Mouse (Mus musculus) neural tube, embryonic 12.5 days (tissue): Measurements from ENCODE around the gene Art4. TPM values are rescaled to one million over a fixed set of nuclear protein-coding genes. Genes with fewer than 3 reads are reported as not detected.

ENCODE experiments used
- ATAC-seq: fragments of 200-750 bp; cut with Nextera tagmentation; 2 replicates; pipeline ENCODE4 v1.8.0; 2017; ENCODE audit warnings: low read depth, mild to moderate bottlenecking, moderate TSS enrichment, moderate library complexity; ENCODE audit not compliant: low FRiP score
- H3K27ac ChIP-seq: fragments of 300-500 bp; sonication (generic); 2 replicates; pipeline ENCODE4 v1.5.1; 2016
- H3K27me3 ChIP-seq: fragments of 300-500 bp; sonication (generic); replicated peaks from 2 replicates; pipeline ENCODE4 v1.6.1; 2016; ENCODE audit warnings: mild to moderate bottlenecking
- H3K36me3 ChIP-seq: fragments of 300-500 bp; sonication (generic); 2 replicates; pipeline ENCODE4 v1.6.1; 2016; ENCODE audit warnings: mild to moderate bottlenecking
- H3K4me1 ChIP-seq: fragments of 300-500 bp; sonication (generic); 2 replicates; pipeline ENCODE4 v1.6.1; 2016
- H3K4me2 ChIP-seq: fragments of 300-500 bp; sonication (generic); replicated peaks from 2 replicates; pipeline ENCODE4 v1.6.1; 2016; ENCODE audit warnings: mild to moderate bottlenecking
- H3K4me3 ChIP-seq: fragments of 300-500 bp; sonication (generic); 2 replicates; pipeline ENCODE4 v1.5.1; 2016
- H3K9ac ChIP-seq: fragments of 300-500 bp; sonication (generic); 2 replicates; pipeline ENCODE4 v1.6.1; 2016; ENCODE audit warnings: mild to moderate bottlenecking
- H3K9me3 ChIP-seq: fragments of 300-500 bp; sonication (generic); 2 replicates; pipeline ENCODE4 v1.6.1; 2016; ENCODE audit warnings: mild to moderate bottlenecking
- WGBS: fragments of 180-500 bp; shearing (Covaris S2); methylation state at CpG from one replicate; pipeline ENCODE4 v1.1.7; 2016; 5-methylcytosine and 5-hydroxymethylcytosine counted together
- polyA plus RNA-seq: library from polyadenylated mRNA; unstranded; fragments of >200 nt; fragmentation: Nextera tagmentation; extraction: Ambion mirVana; gene quantifications from 2 replicates; pipeline ENCODE4 v1.2.1, GENCODE M21; 2016

Gene Art4
- polyA plus RNA-seq, 1 experiment from 2014 or later, result 0.51 TPM

DNA sequence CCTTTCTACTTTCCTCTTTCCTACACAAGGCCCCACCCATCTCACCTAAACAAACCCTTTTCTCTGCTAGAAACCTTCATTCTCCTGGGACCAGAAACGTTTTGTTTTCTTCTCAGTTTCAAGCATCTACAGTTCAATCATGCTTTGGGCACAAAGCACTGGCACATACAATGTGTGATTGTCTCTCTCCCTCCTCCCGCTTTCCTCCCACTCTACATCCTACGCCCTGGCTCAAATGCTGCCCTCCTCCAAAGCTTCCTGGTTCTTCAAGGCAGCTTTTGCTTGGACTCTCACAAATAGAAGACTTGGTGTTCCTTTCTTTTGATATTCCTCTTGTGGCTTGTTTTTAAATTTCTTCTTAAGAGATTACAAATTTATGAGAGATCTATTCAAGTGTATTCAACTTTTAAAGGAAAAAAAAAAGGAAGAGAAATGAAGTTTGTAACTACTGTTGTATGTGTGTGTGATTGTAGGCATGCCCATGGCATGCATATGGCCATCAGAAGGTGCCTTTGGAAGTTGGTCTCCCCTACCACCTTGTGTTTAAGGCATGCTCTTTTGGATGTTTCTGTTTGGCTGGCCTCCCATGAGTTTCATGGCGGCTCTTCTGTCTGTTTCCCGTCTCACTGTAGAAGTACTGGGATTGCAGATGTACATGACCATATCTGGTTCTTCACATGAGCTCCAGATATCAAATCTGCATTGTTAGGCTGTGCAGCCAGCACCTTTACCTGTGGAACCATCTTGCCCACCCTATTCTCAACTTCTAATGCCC is 11.6 kb downstream of the Art4 start:
- Histone ChIP-seq H3K27ac (no peak overlapping the region), H3K4me2 (no peak overlapping the region), H3K36me3 (no peaks in the 10 kb centered on the region), H3K4me1 (no peaks in the 10 kb centered on the region), H3K4me3 (no peak overlapping the region), H3K9ac (no peak overlapping the region), H3K27me3 (no peaks in the 10 kb centered on the region), H3K9me3 (no peaks in the 10 kb centered on the region)
- ATAC-seq, result no peak
- 75% methylated on average over 5 of the region's 5 CpGs for WGBS

DNA sequence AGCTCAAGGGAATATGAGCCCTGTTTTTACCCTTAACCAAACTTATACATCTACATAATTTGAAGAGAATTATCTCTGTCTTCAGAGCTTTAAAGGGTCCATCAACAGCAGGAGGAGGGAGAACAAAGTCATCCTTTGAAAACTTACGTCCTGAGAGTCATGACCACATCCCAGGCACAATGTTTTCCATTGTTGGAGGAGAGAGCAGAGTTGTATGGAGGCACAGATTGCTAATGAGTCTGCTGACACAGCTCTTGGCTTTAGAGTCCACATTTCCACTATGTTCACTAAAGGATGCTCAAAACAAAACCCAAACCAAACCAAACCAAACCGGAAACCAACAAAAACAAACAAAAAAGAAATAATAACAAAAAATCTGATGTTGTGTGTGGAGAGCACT is 12.6 kb downstream of the Art4 start:
- no peak for ATAC-seq
- Histone ChIP-seq H3K9me3 (no peaks in the 10 kb centered on the region), H3K36me3 (no peaks in the 10 kb centered on the region), H3K9ac (no peak overlapping the region), H3K4me2 (no peak overlapping the region), H3K4me3 (no peak overlapping the region), H3K4me1 (no peaks in the 10 kb centered on the region), H3K27ac (no peak overlapping the region), H3K27me3 (no peaks in the 10 kb centered on the region)
- WGBS, result 50% methylated on average over 2 of the region's 2 CpGs

DNA sequence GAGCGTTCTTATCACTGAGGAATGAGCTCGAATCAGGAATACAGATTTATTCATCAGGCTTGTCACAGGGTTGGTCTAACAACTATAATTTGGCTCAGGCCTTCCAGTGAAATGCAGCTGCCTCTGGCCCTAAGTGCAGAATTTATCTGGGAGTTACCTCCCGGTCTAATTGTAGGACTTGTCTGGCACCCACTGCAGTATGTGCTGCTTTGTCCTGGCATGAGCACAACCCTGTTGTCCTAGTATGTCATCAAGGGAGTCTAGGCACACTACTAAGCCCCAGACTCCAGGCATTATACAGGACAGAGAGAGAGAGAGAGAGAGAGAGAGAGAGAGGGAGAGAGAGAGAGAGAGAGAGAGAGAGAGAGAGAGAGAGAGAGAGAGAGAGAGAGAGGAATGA is 20.2 kb downstream of the Art4 start:
- Histone ChIP-seq H3K4me3 (no peak overlapping the region), H3K9me3 (no peaks in the 10 kb centered on the region), H3K9ac (no peak overlapping the region), H3K27ac (no peak overlapping the region), H3K36me3 (no peaks in the 10 kb centered on the region), H3K4me1 (no peaks in the 10 kb centered on the region), H3K27me3 (no peaks in the 10 kb centered on the region), H3K4me2 (no peak overlapping the region)
- 84% methylated on average over 3 of the region's 3 CpGs for WGBS
- ATAC-seq, result no peak

DNA sequence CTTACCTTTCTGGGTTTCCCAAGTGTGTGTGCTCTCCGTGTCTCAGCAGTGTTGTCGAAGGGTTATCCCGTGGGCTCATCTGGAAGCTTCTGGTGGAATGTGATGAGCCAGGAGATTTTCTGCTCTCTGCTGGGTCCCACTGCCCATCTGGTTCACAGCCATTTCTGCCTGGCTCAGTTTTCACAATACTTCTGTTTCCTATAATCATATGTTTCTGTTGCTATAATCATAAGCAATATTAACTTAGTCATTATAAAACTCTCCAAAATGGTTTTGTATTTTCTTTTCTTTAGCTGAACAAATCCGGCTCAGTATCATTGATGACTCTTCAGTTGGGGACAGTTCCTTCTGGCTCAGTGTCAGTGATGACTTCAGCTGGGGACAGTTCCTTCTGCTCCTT is 22.2 kb downstream of the Art4 start, which contains the start of gene Smco3:
Smco3 (minus strand) TSS at position 101 of the 400 bp plus-strand sequence.
- no peak within 1 kb of the TSS for H3K4me2 ChIP-seq
- H3K4me3 ChIP-seq, result no peak within 1 kb of the TSS

DNA sequence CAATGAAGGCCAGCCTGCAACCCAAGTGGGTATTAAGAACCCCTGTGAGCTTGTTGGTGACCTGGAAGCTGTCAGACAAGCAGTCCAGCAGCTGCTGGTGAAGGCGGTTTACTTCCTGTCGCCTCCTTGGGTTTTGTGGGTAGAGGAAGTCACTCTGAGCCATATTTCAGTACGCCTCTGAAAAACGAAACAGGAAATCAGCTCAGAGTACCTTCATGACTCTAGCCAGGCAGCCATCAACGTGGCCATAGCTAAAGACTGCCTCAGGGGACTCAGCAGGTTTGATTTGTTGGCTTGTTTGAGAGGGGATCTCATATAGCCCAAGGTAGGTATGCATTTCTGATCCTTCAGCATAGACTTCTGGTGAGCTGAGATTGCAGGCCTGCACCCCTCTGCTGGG is 25.8 kb downstream of the Art4 start:
- Histone ChIP-seq H3K4me2 (no peak overlapping the region), H3K9ac (no peak overlapping the region), H3K27me3 (no peaks in the 10 kb centered on the region), H3K36me3 (no peaks in the 10 kb centered on the region), H3K27ac (no peak overlapping the region), H3K4me1 (peaks cover 5% of the 10 kb centered on the region; the same call in 1 of the 2 replicates), H3K4me3 (no peak overlapping the region), H3K9me3 (no peaks in the 10 kb centered on the region)
- no peak for ATAC-seq
- WGBS, result 81% methylated on average over 5 of the region's 5 CpGs

More for the DNA sequence above, 22.2 kb downstream of the Art4 start, which contains the start of gene Smco3:
- ATAC-seq, result no peak
- Histone ChIP-seq H3K9me3 (no peaks in the 10 kb centered on the region), H3K36me3 (no peaks in the 10 kb centered on the region), H3K27me3 (no peaks in the 10 kb centered on the region), H3K9ac (no peak within 1 kb of the TSS), H3K27ac (no peak within 1 kb of the TSS), H3K4me1 (no peaks in the 10 kb centered on the region)
- 60% methylated on average over 4 of the region's 4 CpGs for WGBS

DNA sequence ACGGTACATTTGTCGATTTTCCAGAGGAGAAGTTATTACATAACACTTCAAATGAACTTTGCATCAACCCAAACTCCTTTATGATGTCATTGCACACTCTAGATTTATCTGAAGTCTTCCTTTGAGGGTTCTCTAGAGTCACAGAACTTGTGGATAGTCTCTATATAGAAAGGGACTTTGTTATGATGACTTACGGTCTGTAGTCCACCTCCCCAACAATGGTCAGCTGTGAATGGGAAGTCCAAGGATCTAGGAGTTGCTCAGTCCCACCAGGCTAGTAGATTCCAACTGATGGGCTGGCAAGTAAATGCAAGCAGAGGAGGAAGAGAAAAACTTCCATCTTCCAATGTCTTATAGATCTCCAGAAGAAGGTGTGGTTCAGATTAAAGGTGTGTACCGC is 28.9 kb downstream of the Art4 start:
- no peak; the same call in 1 of the 2 replicates for ATAC-seq
- peak overlapping the region; percentile 44 for H3K4me3 ChIP-seq
- peak overlapping the region; percentile 60 for H3K4me2 ChIP-seq
- H3K4me1 ChIP-seq, result peaks cover 5% of the 10 kb centered on the region; the same call in 1 of the 2 replicates
- H3K9ac ChIP-seq, result peak overlapping the region; percentile 60
- 35% methylated on average over 4 of the region's 4 CpGs for WGBS
- peaks cover 18% of the 10 kb centered on the region for H3K36me3 ChIP-seq
- no peak overlapping the region for H3K27ac ChIP-seq
- no peaks in the 10 kb centered on the region for H3K9me3 ChIP-seq
- H3K27me3 ChIP-seq, result no peaks in the 10 kb centered on the region

DNA sequence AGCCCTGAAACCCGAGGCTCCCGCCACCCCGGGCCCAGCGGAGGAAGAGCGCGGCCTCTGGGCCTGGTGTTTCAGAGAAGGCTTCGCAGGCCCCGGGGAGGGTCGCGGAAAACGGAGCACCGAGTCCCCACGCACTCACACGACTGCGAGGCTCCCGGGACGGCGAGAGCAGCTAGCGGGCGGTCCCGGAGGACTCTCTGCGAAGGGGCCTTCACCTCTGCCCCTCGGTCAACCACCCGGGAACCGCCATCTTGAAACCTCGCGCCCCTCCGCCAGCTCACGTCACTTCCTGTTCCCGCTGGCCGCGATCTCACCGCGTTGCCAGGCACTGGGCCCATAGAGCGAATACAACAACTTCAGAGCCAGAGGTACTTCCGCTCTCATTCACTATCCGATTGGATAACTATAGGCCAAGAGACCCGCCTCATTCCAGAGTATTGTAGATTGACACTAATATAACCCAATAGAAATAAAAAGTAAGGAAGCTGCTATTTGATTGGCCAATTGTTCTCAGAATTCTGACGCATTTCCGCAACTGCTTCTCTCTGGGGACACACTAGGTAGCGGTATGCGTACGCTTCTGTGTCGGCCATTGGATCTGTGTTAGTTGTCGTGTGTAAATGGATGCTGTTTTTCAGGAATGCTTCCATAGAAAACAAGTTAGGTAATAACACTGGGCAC is 29.5 kb downstream of the Art4 start, which contains the start of gene Wbp11:
Wbp11 (minus strand) TSS at position 353 of the 681 bp plus-strand sequence.
- H3K27me3 ChIP-seq, result no peaks in the 10 kb centered on the region
- H3K36me3 ChIP-seq, result peaks cover 20% of the 10 kb centered on the region
- H3K4me2 ChIP-seq, result peak within 1 kb of the TSS; percentile 75
- H3K9ac ChIP-seq, result peak within 1 kb of the TSS; percentile 97
- H3K27ac ChIP-seq, result 0 out of 2 replicates have a peak within 1 kb of the TSS, but pooled peaks have one; percentile 42
- no peaks in the 10 kb centered on the region for H3K9me3 ChIP-seq
- WGBS, result under 1% methylated on average over 45 of the region's 45 CpGs
- peak within 1 kb of the TSS; percentile 99 for H3K4me3 ChIP-seq
- H3K4me1 ChIP-seq, result peaks cover 5% of the 10 kb centered on the region; the same call in 1 of the 2 replicates
- ATAC-seq, result peak; percentile 100

DNA sequence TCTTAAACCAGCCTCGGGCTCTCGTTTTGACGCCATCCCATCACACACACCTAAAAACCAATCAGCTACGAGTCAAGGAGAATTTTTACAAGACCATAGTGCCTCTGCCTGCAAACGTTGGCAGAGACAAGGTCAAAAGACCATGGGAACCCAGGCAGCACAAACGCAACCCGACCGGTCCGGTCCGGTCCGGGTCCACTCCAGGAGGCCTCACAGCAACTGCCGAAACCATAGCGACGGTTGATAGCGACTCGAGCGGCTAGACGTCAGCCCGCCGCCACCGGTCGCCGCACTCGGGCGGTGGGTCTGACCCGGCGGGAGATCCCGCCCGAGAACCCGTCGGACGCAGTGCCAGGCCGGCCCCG is 30.0 kb downstream of the Art4 start, which contains the start of gene BC049715:
BC049715 (plus strand) TSS at position 111 of the 365 bp plus-strand sequence.
- Histone ChIP-seq H3K9ac (peak within 1 kb of the TSS; percentile 97), H3K9me3 (no peaks in the 10 kb centered on the region), H3K27me3 (no peaks in the 10 kb centered on the region), H3K4me1 (peaks cover 5% of the 10 kb centered on the region; the same call in 1 of the 2 replicates), H3K4me2 (peak within 1 kb of the TSS; percentile 75), H3K36me3 (peaks cover 25% of the 10 kb centered on the region), H3K27ac (0 out of 2 replicates have a peak within 1 kb of the TSS, but pooled peaks have one; percentile 42), H3K4me3 (peak within 1 kb of the TSS; percentile 99)
- no peak for ATAC-seq
- under 1% methylated on average over 34 of the region's 34 CpGs for WGBS

DNA sequence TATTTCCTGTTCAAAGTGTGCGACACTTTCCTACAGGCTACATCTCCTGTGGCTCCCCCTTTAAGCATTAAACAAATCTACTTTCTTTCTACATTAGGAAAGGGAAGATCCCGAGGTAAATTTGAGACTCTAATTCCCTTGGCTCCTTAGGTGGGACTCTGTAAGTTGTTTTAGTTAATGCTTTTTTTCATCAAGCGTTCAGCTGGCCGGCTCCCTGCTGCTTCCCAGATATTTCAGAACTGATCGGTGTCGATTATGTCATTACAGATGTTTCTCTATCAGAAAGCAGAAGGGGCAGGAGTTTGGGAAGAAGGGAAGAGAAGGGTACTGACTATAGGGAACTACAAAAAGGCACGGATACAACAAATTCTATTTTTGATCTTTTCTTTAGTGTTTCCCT is 30.4 kb downstream of the Art4 start:
- no peaks in the 10 kb centered on the region for H3K9me3 ChIP-seq
- peak overlapping the region; percentile 99 for H3K4me3 ChIP-seq
- 26% methylated on average over 7 of the region's 7 CpGs for WGBS
- peak overlapping the region; percentile 75 for H3K4me2 ChIP-seq
- peak overlapping the region; percentile 97 for H3K9ac ChIP-seq
- no peak for ATAC-seq
- H3K4me1 ChIP-seq, result peaks cover 5% of the 10 kb centered on the region; the same call in 1 of the 2 replicates
- H3K27me3 ChIP-seq, result no peaks in the 10 kb centered on the region
- peaks cover 29% of the 10 kb centered on the region for H3K36me3 ChIP-seq
- no peak overlapping the region for H3K27ac ChIP-seq

DNA sequence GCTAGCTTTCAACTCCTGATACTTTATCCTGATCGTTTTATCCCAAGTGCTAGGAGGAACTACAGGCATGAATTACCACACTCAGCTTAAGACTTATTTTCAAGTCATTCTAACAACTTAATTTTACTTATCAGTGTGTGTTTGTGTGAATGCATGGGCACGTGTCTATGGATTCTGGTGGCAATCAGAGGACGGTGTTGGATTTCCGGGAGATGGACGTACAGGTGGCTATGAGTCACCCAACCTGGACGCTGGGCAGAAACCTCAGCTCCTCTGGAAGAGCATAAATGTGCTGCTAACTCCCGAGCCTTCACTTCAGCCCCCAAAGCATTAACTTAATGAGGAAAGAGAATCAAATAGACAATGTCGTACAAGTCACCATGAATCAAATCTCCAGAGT is 32.5 kb downstream of the Art4 start:
- Histone ChIP-seq H3K4me3 (no peak overlapping the region), H3K9me3 (no peaks in the 10 kb centered on the region), H3K4me2 (no peak overlapping the region), H3K36me3 (peaks cover 50% of the 10 kb centered on the region), H3K27ac (no peak overlapping the region), H3K9ac (no peak overlapping the region), H3K27me3 (no peaks in the 10 kb centered on the region), H3K4me1 (peaks cover 5% of the 10 kb centered on the region; the same call in 1 of the 2 replicates)
- no peak for ATAC-seq
- WGBS, result 94% methylated on average over 8 of the region's 8 CpGs

DNA sequence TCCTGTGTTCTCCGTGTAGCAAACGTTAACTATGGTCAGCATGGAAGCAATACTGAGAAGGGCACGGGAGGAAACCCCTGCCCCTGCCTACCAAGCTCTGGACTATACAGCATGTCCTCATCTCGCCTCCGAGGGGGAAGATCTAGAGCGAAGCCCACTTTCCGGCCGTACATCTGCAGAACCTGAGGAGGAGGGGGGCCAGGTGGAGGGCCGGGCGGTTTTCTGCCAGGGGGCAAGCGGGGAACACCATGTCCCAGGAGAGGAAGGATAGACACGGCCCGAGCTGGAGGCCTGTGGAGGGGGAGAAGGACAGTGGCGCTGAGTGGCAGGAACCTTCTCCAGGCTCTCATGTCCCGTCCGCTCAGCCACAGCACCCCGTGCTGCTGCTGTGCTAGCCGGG is 36.4 kb downstream of the Art4 start:
- peaks cover 86% of the 10 kb centered on the region for H3K36me3 ChIP-seq
- ATAC-seq, result no peak
- 92% methylated on average over 18 of the region's 18 CpGs for WGBS

DNA sequence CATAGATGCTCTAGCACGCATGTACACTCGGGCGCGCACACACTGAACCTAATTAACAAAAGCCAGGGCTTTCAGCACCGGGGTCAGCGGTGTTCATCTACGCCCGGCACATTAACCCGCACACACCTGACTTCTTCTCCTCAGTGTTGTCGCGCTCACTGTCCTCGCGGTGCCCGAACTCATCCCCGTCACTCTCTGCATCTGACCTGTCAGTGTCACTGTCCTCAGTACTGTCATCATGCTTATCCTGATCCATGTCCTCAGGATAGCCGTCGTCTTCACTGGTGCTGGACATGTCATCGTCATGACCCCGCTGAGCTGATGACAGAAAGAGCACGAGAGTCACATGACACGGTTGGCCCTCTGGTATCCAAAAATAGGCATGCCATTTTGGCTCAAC is 37.2 kb downstream of the Art4 start:
- no peak overlapping the region for H3K4me2 ChIP-seq
- peaks cover 88% of the 10 kb centered on the region for H3K36me3 ChIP-seq
- no peaks in the 10 kb centered on the region for H3K4me1 ChIP-seq
- H3K27me3 ChIP-seq, result no peaks in the 10 kb centered on the region
- no peak overlapping the region for H3K9ac ChIP-seq
- H3K9me3 ChIP-seq, result no peaks in the 10 kb centered on the region
- no peak overlapping the region for H3K4me3 ChIP-seq
- ATAC-seq, result no peak
- H3K27ac ChIP-seq, result no peak overlapping the region
- WGBS, result 97% methylated on average over 21 of the region's 21 CpGs

More for the DNA sequence above, 36.4 kb downstream of the Art4 start:
- no peak overlapping the region for H3K9ac ChIP-seq
- H3K4me2 ChIP-seq, result no peak overlapping the region
- no peaks in the 10 kb centered on the region for H3K9me3 ChIP-seq
- no peak overlapping the region for H3K27ac ChIP-seq
- H3K4me3 ChIP-seq, result no peak overlapping the region
- no peaks in the 10 kb centered on the region for H3K4me1 ChIP-seq
- H3K27me3 ChIP-seq, result no peaks in the 10 kb centered on the region
